Mouse (Mus musculus): ENCODE data around the gene Enpp5. TPM values are rescaled to one million over a fixed set of nuclear protein-coding genes. Genes with fewer than 3 reads are reported as not detected.

Enpp5 gene
- polyA plus RNA-seq, 1 experiment from 2014 or later = 52.4 TPM

DNA sequence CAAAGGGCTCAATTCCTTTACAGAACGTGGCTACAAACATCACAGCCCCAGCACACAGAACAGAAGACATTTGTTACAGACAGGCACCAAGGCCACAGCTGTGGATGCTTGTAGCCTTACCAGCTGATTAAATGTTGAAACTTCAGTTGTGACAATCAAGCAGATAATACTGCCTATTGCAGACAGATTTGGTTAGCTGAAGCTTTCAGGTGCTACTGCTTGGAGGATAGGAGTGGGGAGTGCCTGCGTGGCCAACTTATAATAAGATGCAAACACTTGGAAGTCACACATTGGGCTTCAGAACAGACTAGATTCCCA is 811 bp upstream of the Enpp5 start:
- H3K4me2 ChIP-seq (ENCODE audit: low read depth, low read length) = no peak overlapping the region
- H3K4me1 ChIP-seq (ENCODE audit: control insufficient read depth, insufficient read depth, low read length) = peaks cover 10% of the 10 kb centered on the region; the same call in 1 of the 2 replicates
- H3K27me3 ChIP-seq (replicated peaks; ENCODE audit: control insufficient read depth, insufficient read depth, low read length) = no peaks in the 10 kb centered on the region
- H3K36me3 ChIP-seq (ENCODE audit: control insufficient read depth, insufficient read depth, low read length) = no peaks in the 10 kb centered on the region
- no peak overlapping the region for H3K9ac ChIP-seq (ENCODE audit: low read depth, low read length)
- 71% methylated on average over 2 of the region's 2 CpGs for WGBS
- H3K27ac ChIP-seq (ENCODE audit: low read length) = peak overlapping the region; percentile 34; the same call in 1 of the 2 replicates
- no peak overlapping the region for H3K4me3 ChIP-seq (ENCODE audit: low read length)
- ATAC-seq = no peak
- no peaks in the 10 kb centered on the region for H3K9me3 ChIP-seq (ENCODE audit: control insufficient read depth, low read length)

DNA sequence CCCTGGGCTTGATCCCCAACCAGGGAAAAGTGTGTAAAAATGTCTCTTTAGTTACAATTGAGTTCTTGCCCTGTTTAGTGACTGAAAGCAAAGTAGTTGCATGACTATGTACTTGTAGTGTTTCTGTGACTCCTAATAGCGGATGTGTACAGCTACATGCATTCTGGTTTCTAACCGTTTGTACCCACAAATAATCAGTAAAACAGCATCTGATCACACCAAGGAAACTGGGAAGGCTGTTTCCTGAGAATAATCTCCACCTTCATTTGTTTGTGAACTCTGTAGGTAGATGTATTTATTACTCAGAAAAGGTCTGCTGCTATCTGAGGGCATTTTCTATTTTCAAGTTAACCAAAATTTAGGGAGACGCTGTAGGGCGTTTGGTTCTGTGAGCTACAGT is 4.5 kb downstream of the Enpp5 start:
- Histone ChIP-seq H3K27ac (ENCODE audit: low read length) (no peak overlapping the region), H3K9me3 (ENCODE audit: control insufficient read depth, low read length) (no peaks in the 10 kb centered on the region), H3K4me1 (ENCODE audit: control insufficient read depth, insufficient read depth, low read length) (peaks cover 2% of the 10 kb centered on the region; the same call in 1 of the 2 replicates), H3K4me3 (ENCODE audit: low read length) (no peak overlapping the region), H3K9ac (ENCODE audit: low read depth, low read length) (no peak overlapping the region), H3K27me3 (replicated peaks; ENCODE audit: control insufficient read depth, insufficient read depth, low read length) (no peaks in the 10 kb centered on the region), H3K36me3 (ENCODE audit: control insufficient read depth, insufficient read depth, low read length) (no peaks in the 10 kb centered on the region), H3K4me2 (ENCODE audit: low read depth, low read length) (no peak overlapping the region)
- ATAC-seq = no peak
- 86% methylated on average over 4 of the region's 4 CpGs for WGBS

DNA sequence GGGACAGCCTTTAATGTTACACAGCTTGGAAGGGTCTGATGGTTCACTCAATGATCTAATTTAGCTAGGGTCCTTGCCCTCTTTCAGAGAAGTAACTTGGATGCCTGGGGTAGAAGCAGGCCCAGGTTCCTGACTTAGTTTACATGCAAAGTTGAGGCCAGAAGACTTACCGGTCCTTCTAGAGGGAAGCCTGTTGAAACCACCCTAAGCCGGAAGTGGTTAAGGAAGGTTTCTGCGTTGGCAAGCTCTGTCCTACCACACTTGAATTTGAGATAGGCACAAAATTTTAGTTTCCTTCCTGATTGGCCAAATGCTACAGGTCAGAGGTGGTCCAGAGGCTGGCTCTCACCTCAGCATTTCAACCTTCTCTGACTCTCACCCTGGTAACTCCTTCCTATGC is 9.6 kb downstream of the Enpp5 start:
- no peaks in the 10 kb centered on the region for H3K9me3 ChIP-seq (ENCODE audit: control insufficient read depth, low read length)
- no peak overlapping the region for H3K4me2 ChIP-seq (ENCODE audit: low read depth, low read length)
- no peaks in the 10 kb centered on the region for H3K27me3 ChIP-seq (replicated peaks; ENCODE audit: control insufficient read depth, insufficient read depth, low read length)
- H3K4me3 ChIP-seq (ENCODE audit: low read length) = no peak overlapping the region
- H3K9ac ChIP-seq (ENCODE audit: low read depth, low read length) = no peak overlapping the region
- 94% methylated on average over 3 of the region's 3 CpGs for WGBS
- no peak overlapping the region for H3K27ac ChIP-seq (ENCODE audit: low read length)
- no peaks in the 10 kb centered on the region for H3K4me1 ChIP-seq (ENCODE audit: control insufficient read depth, insufficient read depth, low read length)
- no peak for ATAC-seq
- H3K36me3 ChIP-seq (ENCODE audit: control insufficient read depth, insufficient read depth, low read length) = no peaks in the 10 kb centered on the region

DNA sequence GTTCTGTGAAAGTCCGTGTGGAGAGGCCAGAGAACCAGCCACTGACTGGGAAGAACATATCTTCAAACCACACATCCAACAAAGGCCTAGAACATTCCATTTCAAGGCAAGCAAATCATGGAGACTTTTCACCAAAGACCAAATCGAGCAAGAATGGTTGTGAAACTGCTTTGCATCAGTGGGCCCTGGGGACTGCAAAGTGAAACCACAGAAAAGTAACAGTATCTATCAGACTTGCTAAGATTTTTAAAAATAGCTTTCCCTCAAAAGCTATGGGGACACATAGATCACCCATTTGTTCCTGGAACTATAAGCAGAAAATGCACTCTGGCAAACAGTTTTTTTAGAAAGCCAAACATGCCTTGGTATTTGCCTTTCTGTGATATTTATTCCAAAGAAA is 12.3 kb downstream of the Enpp5 start:
- Histone ChIP-seq H3K9ac (ENCODE audit: low read depth, low read length) (no peak overlapping the region), H3K9me3 (ENCODE audit: control insufficient read depth, low read length) (no peaks in the 10 kb centered on the region), H3K4me2 (ENCODE audit: low read depth, low read length) (no peak overlapping the region), H3K4me3 (ENCODE audit: low read length) (no peak overlapping the region), H3K27ac (ENCODE audit: low read length) (no peak overlapping the region), H3K36me3 (ENCODE audit: control insufficient read depth, insufficient read depth, low read length) (no peaks in the 10 kb centered on the region), H3K4me1 (ENCODE audit: control insufficient read depth, insufficient read depth, low read length) (no peaks in the 10 kb centered on the region), H3K27me3 (replicated peaks; ENCODE audit: control insufficient read depth, insufficient read depth, low read length) (no peaks in the 10 kb centered on the region)
- 80% methylated on average over 2 of the region's 2 CpGs for WGBS
- ATAC-seq = no peak

DNA sequence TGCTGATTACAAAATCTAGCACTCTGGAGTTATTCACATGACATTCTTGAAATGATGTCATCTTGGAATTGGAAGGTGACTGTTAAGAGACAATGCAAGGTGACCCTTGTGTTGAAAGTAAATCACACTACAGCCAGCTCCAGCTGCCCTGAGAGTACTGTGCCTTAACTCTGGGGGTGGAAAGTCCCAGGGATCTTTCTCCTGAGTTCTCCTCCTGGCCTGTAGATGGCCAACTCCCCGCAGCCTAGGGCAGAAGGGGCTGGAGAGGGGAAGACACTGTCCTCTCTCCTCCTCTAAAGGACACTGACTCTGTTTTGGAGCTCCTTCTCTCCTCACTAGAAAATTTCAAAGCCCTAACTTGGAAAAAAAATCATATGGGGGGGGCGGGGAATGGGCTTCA is 12.9 kb downstream of the Enpp5 start:
- Histone ChIP-seq H3K27ac (ENCODE audit: low read length) (no peak overlapping the region), H3K27me3 (replicated peaks; ENCODE audit: control insufficient read depth, insufficient read depth, low read length) (no peaks in the 10 kb centered on the region), H3K9me3 (ENCODE audit: control insufficient read depth, low read length) (no peaks in the 10 kb centered on the region), H3K36me3 (ENCODE audit: control insufficient read depth, insufficient read depth, low read length) (no peaks in the 10 kb centered on the region), H3K4me1 (ENCODE audit: control insufficient read depth, insufficient read depth, low read length) (no peaks in the 10 kb centered on the region), H3K4me2 (ENCODE audit: low read depth, low read length) (no peak overlapping the region), H3K4me3 (ENCODE audit: low read length) (no peak overlapping the region), H3K9ac (ENCODE audit: low read depth, low read length) (no peak overlapping the region)
- 44% methylated on average over 2 of the region's 2 CpGs for WGBS
- no peak for ATAC-seq

DNA sequence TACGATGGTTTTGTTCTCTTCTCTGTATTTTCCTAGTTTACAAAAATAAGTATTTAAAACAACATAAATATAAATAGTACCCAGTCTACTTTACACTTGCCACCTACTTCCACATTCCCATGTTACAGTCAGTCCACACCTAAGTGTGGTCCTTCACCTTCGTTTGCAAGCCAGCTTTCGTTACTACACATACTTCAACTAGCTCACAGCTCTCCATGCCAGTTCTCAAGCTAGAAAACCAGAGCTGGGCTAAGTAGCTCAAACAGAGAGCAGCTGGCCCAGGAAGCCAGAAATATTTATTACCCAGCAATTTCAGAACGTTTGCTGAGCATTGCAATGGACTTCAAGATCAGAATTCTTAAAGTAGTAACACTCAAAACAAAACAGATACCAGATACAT is 21.9 kb downstream of the Enpp5 start:
- H3K9me3 ChIP-seq (ENCODE audit: control insufficient read depth, low read length) = no peaks in the 10 kb centered on the region
- no peaks in the 10 kb centered on the region for H3K36me3 ChIP-seq (ENCODE audit: control insufficient read depth, insufficient read depth, low read length)
- H3K4me2 ChIP-seq (ENCODE audit: low read depth, low read length) = no peak overlapping the region
- 0 out of 2 replicates have a peak, but pooled peaks cover 2% of the 10 kb centered on the region for H3K4me1 ChIP-seq (ENCODE audit: control insufficient read depth, insufficient read depth, low read length)
- 55% methylated on average over 4 of the region's 4 CpGs for WGBS
- no peaks in the 10 kb centered on the region for H3K27me3 ChIP-seq (replicated peaks; ENCODE audit: control insufficient read depth, insufficient read depth, low read length)
- no peak overlapping the region for H3K27ac ChIP-seq (ENCODE audit: low read length)
- no peak overlapping the region for H3K4me3 ChIP-seq (ENCODE audit: low read length)
- H3K9ac ChIP-seq (ENCODE audit: low read depth, low read length) = no peak overlapping the region
- no peak for ATAC-seq

DNA sequence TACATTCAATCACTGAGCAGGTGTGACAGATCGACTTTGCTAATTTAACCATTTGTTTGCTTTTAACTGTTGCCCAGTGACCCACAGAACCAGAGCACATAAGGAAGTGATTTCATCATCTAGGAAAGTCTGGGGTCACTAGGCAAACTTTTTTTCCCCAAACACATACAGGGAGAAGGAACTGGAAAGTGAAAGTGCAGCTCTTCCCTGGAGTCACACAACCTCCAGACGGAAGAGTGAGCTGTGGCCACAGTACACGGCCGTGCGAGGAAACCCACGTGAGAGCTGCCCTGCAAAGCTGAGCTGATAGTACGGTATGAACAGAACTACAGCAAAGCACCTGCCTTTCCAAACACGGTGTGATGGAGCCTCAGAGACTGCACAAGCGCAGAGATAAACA is 22.3 kb downstream of the Enpp5 start:
- H3K27me3 ChIP-seq (replicated peaks; ENCODE audit: control insufficient read depth, insufficient read depth, low read length) = no peaks in the 10 kb centered on the region
- 52% methylated on average over 9 of the region's 9 CpGs for whole genome bisulfite sequencing
- H3K9me3 ChIP-seq (ENCODE audit: control insufficient read depth, low read length) = no peaks in the 10 kb centered on the region
- no peak for ATAC-seq
- H3K4me2 ChIP-seq (ENCODE audit: low read depth, low read length) = no peak overlapping the region
- no peaks in the 10 kb centered on the region for H3K36me3 ChIP-seq (ENCODE audit: control insufficient read depth, insufficient read depth, low read length)
- H3K4me1 ChIP-seq (ENCODE audit: control insufficient read depth, insufficient read depth, low read length) = 0 out of 2 replicates have a peak, but pooled peaks cover 2% of the 10 kb centered on the region
- H3K4me3 ChIP-seq (ENCODE audit: low read length) = no peak overlapping the region
- no peak overlapping the region for H3K27ac ChIP-seq (ENCODE audit: low read length)
- H3K9ac ChIP-seq (ENCODE audit: low read depth, low read length) = no peak overlapping the region

DNA sequence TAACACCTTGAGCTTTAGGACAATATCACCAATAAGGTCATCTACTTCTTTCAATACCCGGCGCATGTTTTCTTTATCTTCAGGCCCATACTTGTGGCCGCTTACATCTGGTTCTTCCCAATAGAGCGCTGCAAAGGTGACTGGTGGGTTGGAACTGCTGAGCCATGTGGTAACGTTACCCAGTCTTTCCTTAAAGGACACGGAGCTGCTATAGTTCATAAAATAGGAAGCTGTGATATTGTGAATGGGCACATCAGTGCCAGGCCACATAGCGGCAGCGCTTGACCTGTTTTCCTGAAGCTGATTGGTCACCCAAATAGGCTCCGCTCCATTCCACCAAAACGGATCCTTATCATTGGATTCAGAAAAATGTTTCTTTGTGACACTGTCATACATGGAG is 23.3 kb downstream of the Enpp5 start:
- H3K9me3 ChIP-seq (ENCODE audit: control insufficient read depth, low read length) = no peaks in the 10 kb centered on the region
- 93% methylated on average over 10 of the region's 10 CpGs for WGBS

DNA sequence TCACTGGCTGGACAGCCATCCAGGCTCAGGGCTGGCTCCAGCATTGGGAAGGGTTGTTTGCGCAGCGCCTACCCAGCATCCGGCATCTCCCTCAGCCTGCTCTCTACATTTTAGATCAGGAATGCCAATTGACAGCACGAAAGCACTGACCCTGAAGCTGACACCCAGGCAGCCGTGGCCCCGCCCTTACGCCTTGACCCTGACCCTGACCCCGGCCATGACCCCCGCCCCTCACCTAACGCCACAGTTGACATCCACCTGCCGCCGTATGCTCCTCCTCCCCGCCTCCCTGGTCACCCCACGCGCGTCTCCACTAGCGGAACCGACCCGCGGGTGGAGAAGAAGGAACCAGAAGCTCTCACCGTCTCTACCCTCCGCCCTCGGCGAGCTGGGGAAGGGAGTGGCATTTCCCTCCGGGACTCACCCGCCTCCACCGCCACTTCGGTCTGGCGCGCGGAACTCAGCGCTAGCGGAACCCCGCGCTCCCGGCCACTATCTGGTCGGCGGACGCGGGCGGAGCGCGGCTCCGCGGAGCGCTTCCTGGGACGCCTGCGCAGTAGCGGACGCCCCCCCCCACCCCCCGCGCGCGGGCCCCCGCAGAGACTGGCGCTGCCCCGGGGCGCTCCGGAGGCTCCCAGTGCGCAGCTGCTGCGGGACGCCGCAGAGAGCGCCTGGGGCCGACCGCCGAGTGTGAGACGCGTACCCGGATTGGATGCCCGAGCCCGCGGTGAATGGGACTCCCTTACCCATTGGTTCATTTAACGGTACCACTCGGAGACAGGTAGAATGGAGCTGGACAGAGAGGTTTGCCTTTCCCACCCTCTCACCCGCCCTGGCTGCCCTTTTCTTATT is 26.9 kb downstream of the Enpp5 start, which contains the start of gene Enpp4:
TSS of gene Enpp4 (minus strand) at position 523 of the 852 bp plus-strand sequence.
- Histone ChIP-seq H3K36me3 (ENCODE audit: control insufficient read depth, insufficient read depth, low read length) (no peaks in the 10 kb centered on the region), H3K9me3 (ENCODE audit: control insufficient read depth, low read length) (no peaks in the 10 kb centered on the region), H3K4me1 (ENCODE audit: control insufficient read depth, insufficient read depth, low read length) (0 out of 2 replicates have a peak, but pooled peaks cover 2% of the 10 kb centered on the region), H3K9ac (ENCODE audit: low read depth, low read length) (peak within 1 kb of the TSS; percentile 78), H3K27me3 (replicated peaks; ENCODE audit: control insufficient read depth, insufficient read depth, low read length) (no peaks in the 10 kb centered on the region), H3K27ac (ENCODE audit: low read length) (peak within 1 kb of the TSS; percentile 57; the same call in 1 of the 2 replicates), H3K4me3 (ENCODE audit: low read length) (peak within 1 kb of the TSS; percentile 77), H3K4me2 (ENCODE audit: low read depth, low read length) (peak within 1 kb of the TSS; percentile 95)
- peak; percentile 99 for ATAC-seq
- WGBS = under 1% methylated on average over 73 of the region's 76 CpGs

More for the DNA sequence above, 23.3 kb downstream of the Enpp5 start:
- Histone ChIP-seq H3K9ac (ENCODE audit: low read depth, low read length) (no peak overlapping the region), H3K4me2 (ENCODE audit: low read depth, low read length) (no peak overlapping the region), H3K4me3 (ENCODE audit: low read length) (no peak overlapping the region), H3K27ac (ENCODE audit: low read length) (no peak overlapping the region), H3K27me3 (replicated peaks; ENCODE audit: control insufficient read depth, insufficient read depth, low read length) (no peaks in the 10 kb centered on the region), H3K36me3 (ENCODE audit: control insufficient read depth, insufficient read depth, low read length) (no peaks in the 10 kb centered on the region), H3K4me1 (ENCODE audit: control insufficient read depth, insufficient read depth, low read length) (0 out of 2 replicates have a peak, but pooled peaks cover 2% of the 10 kb centered on the region)
- no peak for ATAC-seq

Data from intestine, embryonic 16.5 days (tissue).